Mouse (Mus musculus): ENCODE results near the gene Fbxo46. TPM values are rescaled to one million over a fixed set of nuclear protein-coding genes. Genes with fewer than 3 reads are reported as not detected.

The Fbxo46 gene
- total and polyA plus RNA-seq, 3 experiments = 10.1 to 13.7 TPM; not detected in 1

DNA sequence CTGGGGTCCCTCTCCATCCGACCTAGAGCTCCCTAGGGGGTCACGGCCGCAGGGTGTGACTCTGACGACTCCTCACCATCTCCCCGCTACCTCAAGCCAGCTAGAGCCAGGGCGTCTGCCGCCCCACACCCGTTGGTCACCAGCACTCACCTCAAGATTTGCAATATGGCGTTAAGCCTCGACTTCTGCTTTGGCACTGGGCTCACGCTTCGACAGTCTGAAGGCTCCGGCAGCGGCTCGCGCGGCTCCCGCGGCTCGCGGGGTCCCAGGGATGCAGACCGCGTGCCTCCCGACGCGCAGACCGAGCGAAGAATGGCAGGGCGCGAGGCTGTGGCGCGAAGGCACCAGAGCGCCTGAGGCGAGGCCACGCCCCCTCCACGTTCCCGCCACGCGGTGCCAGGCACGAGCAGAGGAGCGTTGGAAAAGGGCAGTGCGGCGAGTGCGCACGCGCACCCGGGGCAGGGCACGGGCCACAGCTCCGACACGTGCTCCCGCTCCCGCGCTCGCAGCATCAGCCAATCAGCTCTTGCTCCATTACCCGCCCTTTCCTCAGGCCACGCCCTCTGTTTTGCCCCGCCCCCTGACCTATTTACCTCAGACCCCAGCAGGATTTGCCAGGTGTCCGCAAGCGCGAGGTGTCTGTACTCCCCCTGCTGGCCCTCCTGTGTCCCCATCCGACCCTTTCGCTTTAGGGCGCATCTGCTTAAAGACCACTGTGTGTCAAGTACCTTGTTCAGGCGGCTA lies 1.5 kb upstream of the Fbxo46 start, which contains the start of gene Gm4969:
Gm4969 (minus strand) TSS at position 341 of the 744 bp plus-strand sequence.
- H3K79me2 ChIP-seq (ENCODE audit: control insufficient read depth, insufficient read depth, low read length, poor library complexity) = peaks cover 16% of the 10 kb centered on the region

DNA sequence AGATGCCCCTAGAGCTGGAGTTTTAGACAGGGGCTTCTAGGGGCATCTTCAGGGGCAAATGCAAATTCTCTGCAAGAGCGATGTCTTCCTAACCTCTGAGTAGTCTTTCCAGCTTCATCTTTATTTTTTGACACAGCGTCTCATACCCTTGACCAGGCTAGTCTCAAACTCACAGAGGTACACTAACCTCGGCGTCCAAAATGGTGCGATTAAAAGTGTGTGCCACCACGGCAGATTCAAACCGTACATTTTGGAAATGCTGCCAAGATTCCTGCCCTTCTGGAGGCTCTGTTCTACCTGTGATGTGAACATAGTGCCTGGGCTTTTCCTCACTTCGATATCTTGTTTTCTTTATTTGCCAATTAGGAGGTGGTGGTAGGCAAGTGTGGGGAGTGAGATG lies 576 bp upstream of the Fbxo46 start:
- Histone ChIP-seq H3K79me2 (ENCODE audit: control insufficient read depth, insufficient read depth, low read length, poor library complexity) (peaks cover 16% of the 10 kb centered on the region), H3K4me1 (ENCODE audit: control insufficient read depth in 1 of 2, insufficient read depth in 2 of 2, low read length in 2 of 2) (peaks cover 2 to 9% of the 10 kb centered on the region in 2 experiments; a peak in 3 of 4 replicates), H3K36me3 (ENCODE audit: control insufficient read depth in 1 of 2, insufficient read depth in 2 of 2, low read length in 2 of 2) (peaks cover 0 to 11% of the 10 kb centered on the region in 2 experiments; a peak in 2 of 4 replicates), H3K4me3 (ENCODE audit: control insufficient read depth in 1 of 2, insufficient read depth in 1 of 2, low read depth in 2 of 2, low read length in 2 of 2) (peak overlapping the region in 1 of 2 experiments; percentile 23; a peak in 2 of 4 replicates), H3K9me3 (replicated peaks; ENCODE audit: insufficient read depth, low read length) (no peaks in the 10 kb centered on the region), H3K9ac (ENCODE audit: control insufficient read depth, low read depth, low read length, poor library complexity, severe bottlenecking) (0 out of 2 replicates have a peak overlapping the region, but pooled peaks have one; percentile 22), H3K27ac (ENCODE audit: control insufficient read depth, low read depth, low read length) (no peak overlapping the region), H3K27me3 (ENCODE audit: control insufficient read depth in 1 of 2, insufficient read depth in 2 of 2, low read length in 2 of 2) (no peaks in the 10 kb centered on the region)
- no peak for DNase-seq (ENCODE audit: low read depth, low spot score)
- no peak for TF ChIP-seq USF1 (IDR thresholded peaks at IDR 0.05; ENCODE audit: low read depth, low read length)
- no peak for TF ChIP-seq MYC (IDR thresholded peaks at IDR 0.05; ENCODE audit: low read depth, low read length)
- TF ChIP-seq BHLHE40 (IDR thresholded peaks at IDR 0.05; ENCODE audit: borderline replicate concordance, low read depth, low read length) = no peak
- no peak for TF ChIP-seq EP300 (IDR thresholded peaks at IDR 0.05; ENCODE audit: low read depth in 1 of 2, low read length in 2 of 2)
- TF ChIP-seq E2F4 (IDR thresholded peaks at IDR 0.05; ENCODE audit: borderline replicate concordance, low read depth, low read length) = no peak
- TF ChIP-seq TAL1 (IDR thresholded peaks at IDR 0.05; ENCODE audit: low read length) = no peak
- TF ChIP-seq MXI1 (IDR thresholded peaks at IDR 0.05; ENCODE audit: low read depth, low read length) = no peak
- TF ChIP-seq ZNF384 (IDR thresholded peaks at IDR 0.05; ENCODE audit: low read depth, low read length) = no peak
- no peak for TF ChIP-seq MYB (IDR thresholded peaks at IDR 0.05; ENCODE audit: low read depth, low read length)
- TF ChIP-seq TCF12 (IDR thresholded peaks at IDR 0.05; ENCODE audit: low read depth, low read length) = no peak
- TF ChIP-seq UBTF (IDR thresholded peaks at IDR 0.05; ENCODE audit: borderline replicate concordance, insufficient read depth, low read depth, low read length) = no peak
- TF ChIP-seq CHD1 (IDR thresholded peaks at IDR 0.05; ENCODE audit: low read depth, low read length) = no peak
- TF ChIP-seq HCFC1 (IDR thresholded peaks at IDR 0.05; ENCODE audit: low read depth, low read length) = no peak
- TF ChIP-seq ETS1 (IDR thresholded peaks at IDR 0.05; ENCODE audit: low read depth, low read length) = no peak
- TF ChIP-seq MAZ (IDR thresholded peaks at IDR 0.05; ENCODE audit: low read depth, low read length) = no peak
- TF ChIP-seq KAT2A (conservative IDR thresholded peaks at IDR 0.05; ENCODE audit: low read depth, low read length) = no peak
- no peak for TF ChIP-seq ZMIZ1 (IDR thresholded peaks at IDR 0.05; ENCODE audit: low read depth, low read length)
- no peak for TF ChIP-seq GABPA (IDR thresholded peaks at IDR 0.05; ENCODE audit: low read depth, low read length)
- no peak for TF ChIP-seq ZC3H11A (IDR thresholded peaks at IDR 0.05; ENCODE audit: low read depth, low read length)

More for the DNA sequence above, 1.5 kb upstream of the Fbxo46 start, which contains the start of gene Gm4969:
- Histone ChIP-seq H3K27ac (ENCODE audit: control insufficient read depth, low read depth, low read length) (no peak within 1 kb of the TSS), H3K9me3 (replicated peaks; ENCODE audit: insufficient read depth, low read length) (no peaks in the 10 kb centered on the region), H3K4me1 (ENCODE audit: control insufficient read depth in 1 of 2, insufficient read depth in 2 of 2, low read length in 2 of 2) (peaks cover 2 to 9% of the 10 kb centered on the region in 2 experiments; a peak in 3 of 4 replicates), H3K9ac (ENCODE audit: control insufficient read depth, low read depth, low read length, poor library complexity, severe bottlenecking) (0 out of 2 replicates have a peak within 1 kb of the TSS, but pooled peaks have one; percentile 22), H3K4me3 (ENCODE audit: control insufficient read depth in 1 of 2, insufficient read depth in 1 of 2, low read depth in 2 of 2, low read length in 2 of 2) (no peak within 1 kb of the TSS), H3K27me3 (ENCODE audit: control insufficient read depth in 1 of 2, insufficient read depth in 2 of 2, low read length in 2 of 2) (no peaks in the 10 kb centered on the region), H3K36me3 (ENCODE audit: control insufficient read depth in 1 of 2, insufficient read depth in 2 of 2, low read length in 2 of 2) (peaks cover 0 to 11% of the 10 kb centered on the region in 2 experiments; a peak in 2 of 4 replicates)
- no peak for DNase-seq (ENCODE audit: low read depth, low spot score)
- TF ChIP-seq MXI1 (IDR thresholded peaks at IDR 0.05; ENCODE audit: low read depth, low read length) (no peak), MAFK (IDR thresholded peaks at IDR 0.05; ENCODE audit: borderline replicate concordance, low read depth, low read length) (no peak), ZC3H11A (IDR thresholded peaks at IDR 0.05; ENCODE audit: low read depth, low read length) (no peak), BHLHE40 (IDR thresholded peaks at IDR 0.05; ENCODE audit: borderline replicate concordance, low read depth, low read length) (no peak), RCOR1 (IDR thresholded peaks at IDR 0.05; ENCODE audit: low read depth, low read length) (no peak)
